Mouse (Mus musculus): ENCODE data around the gene Scarb1. TPM values are rescaled to one million over a fixed set of nuclear protein-coding genes. Genes with fewer than 3 reads are reported as not detected.

The Scarb1 gene
- polyA plus RNA-seq, 1 experiment from 2014 or later: 36.5 TPM

DNA sequence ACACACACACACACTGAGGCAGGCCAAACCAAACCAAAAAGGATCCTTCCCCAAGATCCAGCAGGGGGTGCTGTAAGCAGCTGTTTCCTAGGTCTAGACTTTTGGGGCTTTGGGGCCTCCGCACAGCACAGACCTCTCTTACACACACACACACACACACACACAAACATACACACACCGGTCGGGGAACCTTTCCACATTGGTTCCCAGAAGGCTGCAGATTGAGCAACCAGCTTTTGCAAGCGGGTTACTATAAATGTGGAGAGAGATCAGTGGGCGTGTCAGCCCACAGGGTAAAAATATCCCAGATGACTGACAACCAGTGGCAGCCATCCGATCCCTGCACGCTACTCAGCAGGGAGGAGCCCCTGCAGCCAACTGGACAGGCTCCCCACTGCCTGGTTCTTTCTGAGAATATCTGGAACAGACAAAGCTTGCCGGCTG is 67.2 kb downstream of the Scarb1 start:
- peaks cover 8% of the 10 kb centered on the region; the same call in 1 of the 2 replicates for H3K4me1 ChIP-seq (replicated peaks; ENCODE audit: control insufficient read depth, insufficient read depth, low read length)
- H3K9me3 ChIP-seq (ENCODE audit: control insufficient read depth, low read length): no peaks in the 10 kb centered on the region
- no peak overlapping the region for H3K4me3 ChIP-seq (replicated peaks; ENCODE audit: low read length)
- WGBS: 21% methylated on average over 8 of the region's 8 CpGs
- ATAC-seq (ENCODE audit: low FRiP score) (no peak), DNase-seq (ENCODE audit: low spot score) (peak; percentile 60)
- H3K27me3 ChIP-seq (ENCODE audit: control insufficient read depth, insufficient read depth, low read length): no peaks in the 10 kb centered on the region
- H3K4me2 ChIP-seq (replicated peaks): no peak overlapping the region
- H3K27ac ChIP-seq: no peak overlapping the region
- H3K9ac ChIP-seq: no peak overlapping the region
- H3K36me3 ChIP-seq (replicated peaks; ENCODE audit: control insufficient read depth, insufficient read depth): no peaks in the 10 kb centered on the region

- 79% methylated on average over 10 of the region's 10 CpGs for WGBS
- H3K36me3 ChIP-seq (replicated peaks; ENCODE audit: control insufficient read depth, insufficient read depth): no peaks in the 10 kb centered on the region
- H3K9me3 ChIP-seq (ENCODE audit: control insufficient read depth, low read length): no peaks in the 10 kb centered on the region
- H3K27ac ChIP-seq: no peak overlapping the region
- no peak overlapping the region for H3K9ac ChIP-seq
- no peak for ATAC-seq (ENCODE audit: low FRiP score)
- H3K27me3 ChIP-seq (ENCODE audit: control insufficient read depth, insufficient read depth, low read length): no peaks in the 10 kb centered on the region
- H3K4me1 ChIP-seq (replicated peaks; ENCODE audit: control insufficient read depth, insufficient read depth, low read length): peaks cover 14% of the 10 kb centered on the region
- no peak overlapping the region for H3K4me2 ChIP-seq (replicated peaks)
- H3K4me3 ChIP-seq (replicated peaks; ENCODE audit: low read length): no peak overlapping the region
- no peak for DNase-seq (ENCODE audit: low spot score)
These were observed 68.5 kb downstream of the Scarb1 start for GRCm38 (mm10) chr5:125272231-125272988.

DNA sequence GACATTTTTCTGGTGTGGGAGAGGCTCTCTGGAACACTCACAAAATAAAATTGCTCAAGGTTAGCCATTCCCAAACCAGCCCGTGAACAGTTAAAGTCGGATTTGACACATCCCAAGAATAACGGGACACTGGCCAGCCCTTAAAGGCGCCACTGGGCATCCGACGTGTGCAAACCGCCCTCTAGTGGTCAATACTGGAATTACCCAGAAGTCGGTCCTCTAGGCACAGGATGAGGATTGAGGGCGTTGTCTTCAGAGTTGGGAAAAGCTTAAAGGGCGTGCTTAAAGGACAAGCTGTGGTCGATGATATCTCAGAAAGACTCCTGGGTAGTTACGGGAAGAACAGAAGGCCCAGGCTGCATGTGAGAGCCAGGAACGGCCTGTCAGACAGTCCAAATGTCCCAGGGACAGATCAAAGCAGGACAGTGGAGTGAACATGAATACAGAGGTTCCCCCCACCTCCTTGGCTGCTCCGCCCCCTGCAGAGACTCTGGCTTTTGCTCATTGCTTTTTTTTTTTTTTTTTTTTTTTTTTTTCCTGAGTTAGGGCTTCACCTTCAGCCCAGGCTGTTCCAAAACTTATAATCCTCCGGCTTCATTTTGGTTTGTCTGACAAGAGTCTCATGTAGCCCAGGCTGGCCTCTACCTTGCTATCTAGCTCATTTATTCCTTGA is 69.2 kb downstream of the Scarb1 start:
- DNase-seq (ENCODE audit: low spot score) (peak; percentile 96), ATAC-seq (ENCODE audit: low FRiP score) (no peak)
- 10% methylated on average over 15 of the region's 15 CpGs for WGBS
- Histone ChIP-seq H3K27ac (no peak overlapping the region), H3K4me3 (replicated peaks; ENCODE audit: low read length) (no peak overlapping the region), H3K4me2 (replicated peaks) (no peak overlapping the region), H3K27me3 (ENCODE audit: control insufficient read depth, insufficient read depth, low read length) (no peaks in the 10 kb centered on the region), H3K36me3 (replicated peaks; ENCODE audit: control insufficient read depth, insufficient read depth) (no peaks in the 10 kb centered on the region), H3K9ac (no peak overlapping the region), H3K9me3 (ENCODE audit: control insufficient read depth, low read length) (no peaks in the 10 kb centered on the region), H3K4me1 (replicated peaks; ENCODE audit: control insufficient read depth, insufficient read depth, low read length) (peaks cover 19% of the 10 kb centered on the region)

- Histone ChIP-seq H3K4me3 (replicated peaks; ENCODE audit: low read length) (no peak overlapping the region), H3K27ac (no peak overlapping the region), H3K9me3 (ENCODE audit: control insufficient read depth, low read length) (no peaks in the 10 kb centered on the region), H3K4me2 (replicated peaks) (no peak overlapping the region), H3K36me3 (replicated peaks; ENCODE audit: control insufficient read depth, insufficient read depth) (no peaks in the 10 kb centered on the region), H3K4me1 (replicated peaks; ENCODE audit: control insufficient read depth, insufficient read depth, low read length) (peaks cover 24% of the 10 kb centered on the region), H3K27me3 (ENCODE audit: control insufficient read depth, insufficient read depth, low read length) (no peaks in the 10 kb centered on the region), H3K9ac (no peak overlapping the region)
- DNase-seq (ENCODE audit: low spot score): peak; percentile 94
- 20% methylated on average over 12 of the region's 12 CpGs for WGBS
- ATAC-seq (ENCODE audit: low FRiP score): no peak
These were observed 70.2 kb downstream of the Scarb1 start for GRCm38 (mm10) chr5:125270587-125271130.

DNA sequence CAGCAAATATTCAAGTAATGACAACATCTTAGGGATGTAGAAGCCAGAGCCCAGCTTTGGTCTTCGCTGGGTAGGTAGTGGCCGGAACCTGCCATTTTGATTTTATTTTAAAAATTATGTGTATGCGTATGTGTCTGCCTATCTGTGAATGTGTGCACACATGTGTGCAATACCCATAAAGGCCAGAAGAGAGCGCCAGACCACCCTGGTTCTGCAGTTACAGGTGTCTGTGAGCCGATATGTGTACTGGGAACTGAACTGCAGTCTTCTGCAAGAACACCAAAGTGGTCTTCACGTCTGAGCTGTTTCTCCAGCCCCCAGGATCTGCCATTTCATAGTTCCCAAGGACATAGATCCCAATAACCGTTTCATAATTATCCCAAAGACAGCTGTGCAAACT is 71.1 kb downstream of the Scarb1 start:
- WGBS: 88% methylated on average over 7 of the region's 7 CpGs
- H3K4me1 ChIP-seq (replicated peaks; ENCODE audit: control insufficient read depth, insufficient read depth, low read length): peaks cover 31% of the 10 kb centered on the region

DNA sequence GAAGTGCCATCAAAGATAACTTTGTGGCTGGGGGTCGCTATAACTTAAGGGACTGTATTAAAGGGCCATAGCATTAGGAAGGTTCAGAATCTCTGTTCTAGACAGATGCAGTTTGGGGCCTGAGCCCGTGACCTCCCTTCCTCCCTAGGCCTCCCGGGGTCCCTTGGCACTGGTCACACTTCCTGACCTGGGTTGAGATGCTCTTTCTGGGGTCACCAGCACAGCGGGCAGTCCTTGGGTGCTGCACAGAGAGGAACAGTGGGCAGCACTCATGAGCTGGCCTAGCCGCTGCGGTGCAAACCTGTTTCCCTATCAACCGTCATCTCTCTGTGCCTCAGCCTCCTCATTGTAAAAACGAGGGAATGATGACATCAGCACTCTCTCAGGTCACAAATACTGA is 71.5 kb downstream of the Scarb1 start:
- 93% methylated on average over 8 of the region's 8 CpGs for WGBS

More for the DNA sequence above, 71.1 kb downstream of the Scarb1 start:
- no peak for DNase-seq (ENCODE audit: low spot score)
- Histone ChIP-seq H3K9ac (no peak overlapping the region), H3K27me3 (ENCODE audit: control insufficient read depth, insufficient read depth, low read length) (no peaks in the 10 kb centered on the region), H3K9me3 (ENCODE audit: control insufficient read depth, low read length) (no peaks in the 10 kb centered on the region), H3K27ac (no peak overlapping the region), H3K36me3 (replicated peaks; ENCODE audit: control insufficient read depth, insufficient read depth) (no peaks in the 10 kb centered on the region), H3K4me2 (replicated peaks) (no peak overlapping the region), H3K4me3 (replicated peaks; ENCODE audit: low read length) (no peak overlapping the region)
- no peak for ATAC-seq (ENCODE audit: low FRiP score)

GRCm38 (mm10) chr5:125268033-125268765 is 72.7 kb downstream of the Scarb1 start:
- H3K9me3 ChIP-seq (ENCODE audit: control insufficient read depth, low read length): no peaks in the 10 kb centered on the region
- DNase-seq (ENCODE audit: low spot score): peak; percentile 94
- H3K4me2 ChIP-seq (replicated peaks): peak overlapping the region; percentile 42
- peak overlapping the region; percentile 5; the same call in 1 of the 2 replicates for H3K9ac ChIP-seq
- H3K36me3 ChIP-seq (replicated peaks; ENCODE audit: control insufficient read depth, insufficient read depth): no peaks in the 10 kb centered on the region
- ATAC-seq (ENCODE audit: low FRiP score): peak; percentile 29; the same call in 1 of the 2 replicates
- no peaks in the 10 kb centered on the region for H3K27me3 ChIP-seq (ENCODE audit: control insufficient read depth, insufficient read depth, low read length)
- peak overlapping the region; percentile 94 for H3K27ac ChIP-seq
- H3K4me3 ChIP-seq (replicated peaks; ENCODE audit: low read length): no peak overlapping the region
- H3K4me1 ChIP-seq (replicated peaks; ENCODE audit: control insufficient read depth, insufficient read depth, low read length): peaks cover 36% of the 10 kb centered on the region
- WGBS: 9% methylated on average over 10 of the region's 10 CpGs

More for the DNA sequence above, 71.5 kb downstream of the Scarb1 start:
- Histone ChIP-seq H3K4me3 (replicated peaks; ENCODE audit: low read length) (no peak overlapping the region), H3K27me3 (ENCODE audit: control insufficient read depth, insufficient read depth, low read length) (no peaks in the 10 kb centered on the region), H3K4me2 (replicated peaks) (no peak overlapping the region), H3K9ac (no peak overlapping the region), H3K4me1 (replicated peaks; ENCODE audit: control insufficient read depth, insufficient read depth, low read length) (peaks cover 33% of the 10 kb centered on the region), H3K9me3 (ENCODE audit: control insufficient read depth, low read length) (no peaks in the 10 kb centered on the region), H3K36me3 (replicated peaks; ENCODE audit: control insufficient read depth, insufficient read depth) (no peaks in the 10 kb centered on the region), H3K27ac (no peak overlapping the region)
- DNase-seq (ENCODE audit: low spot score): no peak
- ATAC-seq (ENCODE audit: low FRiP score): no peak

DNA sequence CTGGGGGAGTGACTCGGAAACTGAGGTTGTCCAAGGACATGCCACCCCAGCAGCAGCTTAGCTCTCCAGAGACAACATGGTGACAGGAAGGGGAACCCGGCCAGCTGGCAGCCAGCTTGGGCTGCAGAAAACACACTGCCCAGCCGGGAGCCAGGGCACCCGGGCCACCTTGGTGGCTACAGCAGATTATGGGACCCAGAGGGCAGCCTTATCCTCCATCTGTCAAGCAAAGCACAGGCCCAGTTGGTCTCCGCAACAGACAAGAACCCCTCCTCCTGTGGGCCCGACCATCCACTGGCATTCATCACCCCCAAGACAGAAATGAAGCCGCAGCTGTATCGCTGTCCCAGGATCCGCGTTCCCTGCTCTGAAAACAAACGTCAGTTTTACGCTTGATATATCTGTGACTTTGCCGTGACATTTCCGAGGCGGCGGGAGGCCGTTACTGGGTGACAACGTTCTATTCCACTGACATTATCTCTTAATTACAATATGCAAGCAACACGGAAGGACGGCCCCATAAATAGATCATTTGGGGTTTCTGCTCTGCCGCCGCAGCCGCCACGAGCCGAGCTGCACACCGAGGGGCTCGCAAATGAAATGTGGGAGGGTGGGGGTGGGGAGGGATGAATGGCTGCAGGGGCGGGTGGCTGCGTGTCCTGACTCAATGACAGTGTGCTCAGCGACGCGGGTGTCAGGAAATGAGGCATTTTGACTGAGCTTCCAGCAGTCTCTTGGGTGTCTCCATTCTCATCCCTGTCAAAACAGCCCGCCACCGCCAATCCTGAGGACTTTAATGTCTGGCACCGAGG is 73.5 kb downstream of the Scarb1 start:
- H3K27me3 ChIP-seq (ENCODE audit: control insufficient read depth, insufficient read depth, low read length): no peaks in the 10 kb centered on the region
- DNase-seq (ENCODE audit: low spot score) (peak; percentile 70), ATAC-seq (ENCODE audit: low FRiP score) (peak; percentile 13; the same call in 1 of the 2 replicates)
- peak overlapping the region; percentile 4; the same call in 1 of the 2 replicates for H3K4me3 ChIP-seq (replicated peaks; ENCODE audit: low read length)
- no peaks in the 10 kb centered on the region for H3K36me3 ChIP-seq (replicated peaks; ENCODE audit: control insufficient read depth, insufficient read depth)
- peak overlapping the region; percentile 42 for H3K4me2 ChIP-seq (replicated peaks)
- H3K9me3 ChIP-seq (ENCODE audit: control insufficient read depth, low read length): no peaks in the 10 kb centered on the region
- H3K4me1 ChIP-seq (replicated peaks; ENCODE audit: control insufficient read depth, insufficient read depth, low read length): peaks cover 36% of the 10 kb centered on the region
- H3K9ac ChIP-seq: peak overlapping the region; percentile 49
- 11% methylated on average over 35 of the region's 35 CpGs for WGBS
- peak overlapping the region; percentile 94 for H3K27ac ChIP-seq

All from hindbrain, embryonic 14.5 days (tissue).